Mouse (Mus musculus): ENCODE measurements around the gene Drc3. TPM values are rescaled to one million over a fixed set of nuclear protein-coding genes. Genes with fewer than 3 reads are reported as not detected.
A peak's percentile ranks its signal among the peaks of the same experiment; 100 is the strongest.

Drc3 gene
- polyA plus RNA-seq (2014; fragmentation: Nextera tagmentation; extraction: Ambion mirVana) = 5.2 TPM in 2 replicates

GRCm38 (mm10) chr11:60352559-60353411, at the start of gene Drc3, which contains the start of gene Tom1l2:
Gene Drc3, plus strand, starts transcription at chr11:60353329.
Gene Tom1l2, minus strand, starts transcription at chr11:60352905.
- Histone ChIP-seq H3K4me1 (ENCODE audit: control insufficient read depth, insufficient read depth, low read length) (peaks cover 17% of the 10 kb centered on the region), H3K36me3 (ENCODE audit: control insufficient read depth, insufficient read depth, low read length) (no peaks in the 10 kb centered on the region), H3K9me3 (ENCODE audit: control insufficient read depth, low read length) (no peaks in the 10 kb centered on the region), H3K27me3 (ENCODE audit: control insufficient read depth, insufficient read depth, low read length) (no peaks in the 10 kb centered on the region), H3K4me3 (ENCODE audit: low read depth, low read length) (peak within 1 kb of the TSS; percentile 71), H3K27ac (ENCODE audit: low read depth, low read length) (peak within 1 kb of the TSS; percentile 80), H3K4me2 (ENCODE audit: low read depth, low read length) (peak within 1 kb of the TSS; percentile 94), H3K9ac (replicated peaks; ENCODE audit: low read depth, low read length) (peak within 1 kb of the TSS; percentile 77)
- WGBS = under 1% methylated on average over 56 of the region's 57 CpGs
- peak; percentile 100 for ATAC-seq (ENCODE audit: low read depth)

DNA sequence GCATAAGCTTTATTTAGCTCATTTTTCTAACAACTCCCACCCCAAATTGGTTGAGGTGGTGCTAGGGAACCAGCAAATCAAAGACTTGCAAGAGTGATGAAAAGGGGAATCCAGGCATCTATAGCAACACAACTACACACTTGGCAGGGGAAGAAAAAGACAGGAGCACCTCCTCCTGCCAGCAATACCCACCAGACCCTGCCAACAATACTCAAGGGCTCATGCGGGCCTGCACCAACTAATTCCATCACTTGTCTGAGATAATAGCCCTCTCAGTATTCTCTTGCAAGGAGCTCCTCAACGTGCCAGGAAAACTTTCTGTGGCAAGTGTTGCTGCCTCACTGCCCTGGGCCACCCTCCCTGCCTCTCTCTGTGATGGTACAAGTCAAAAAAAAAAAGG, 49.6 kb upstream of the Drc3 start:
- Histone ChIP-seq H3K27ac (ENCODE audit: low read depth, low read length) (no peak overlapping the region), H3K4me2 (ENCODE audit: low read depth, low read length) (no peak overlapping the region), H3K36me3 (ENCODE audit: control insufficient read depth, insufficient read depth, low read length) (no peaks in the 10 kb centered on the region), H3K4me3 (ENCODE audit: low read depth, low read length) (no peak overlapping the region), H3K9me3 (ENCODE audit: control insufficient read depth, low read length) (no peaks in the 10 kb centered on the region), H3K4me1 (ENCODE audit: control insufficient read depth, insufficient read depth, low read length) (peaks cover 22% of the 10 kb centered on the region), H3K9ac (replicated peaks; ENCODE audit: low read depth, low read length) (no peak overlapping the region), H3K27me3 (ENCODE audit: control insufficient read depth, insufficient read depth, low read length) (no peaks in the 10 kb centered on the region)
- no peak for ATAC-seq (ENCODE audit: low read depth)
- WGBS = 61% methylated on average over 2 of the region's 2 CpGs

- Histone ChIP-seq H3K27me3 (ENCODE audit: control insufficient read depth, insufficient read depth, low read length) (no peaks in the 10 kb centered on the region), H3K9ac (replicated peaks; ENCODE audit: low read depth, low read length) (no peak overlapping the region), H3K9me3 (ENCODE audit: control insufficient read depth, low read length) (no peaks in the 10 kb centered on the region), H3K27ac (ENCODE audit: low read depth, low read length) (no peak overlapping the region), H3K4me1 (ENCODE audit: control insufficient read depth, insufficient read depth, low read length) (peaks cover 24% of the 10 kb centered on the region), H3K4me3 (ENCODE audit: low read depth, low read length) (no peak overlapping the region), H3K36me3 (ENCODE audit: control insufficient read depth, insufficient read depth, low read length) (no peaks in the 10 kb centered on the region), H3K4me2 (ENCODE audit: low read depth, low read length) (no peak overlapping the region)
- WGBS = 57% methylated on average over 4 of the region's 4 CpGs
- ATAC-seq (ENCODE audit: low read depth) = no peak
Measured at GRCm38 (mm10) chr11:60305611-60306010, 47.5 kb upstream of the Drc3 start.

- no peak overlapping the region for H3K27ac ChIP-seq (ENCODE audit: low read depth, low read length)
- no peak overlapping the region for H3K4me3 ChIP-seq (ENCODE audit: low read depth, low read length)
- H3K9me3 ChIP-seq (ENCODE audit: control insufficient read depth, low read length) = no peaks in the 10 kb centered on the region
- no peaks in the 10 kb centered on the region for H3K36me3 ChIP-seq (ENCODE audit: control insufficient read depth, insufficient read depth, low read length)
- no peak for ATAC-seq (ENCODE audit: low read depth)
- H3K9ac ChIP-seq (replicated peaks; ENCODE audit: low read depth, low read length) = no peak overlapping the region
- H3K4me1 ChIP-seq (ENCODE audit: control insufficient read depth, insufficient read depth, low read length) = peaks cover 24% of the 10 kb centered on the region
- 69% methylated on average over 4 of the region's 4 CpGs for WGBS
- no peak overlapping the region for H3K4me2 ChIP-seq (ENCODE audit: low read depth, low read length)
- H3K27me3 ChIP-seq (ENCODE audit: control insufficient read depth, insufficient read depth, low read length) = no peaks in the 10 kb centered on the region
Measured at GRCm38 (mm10) chr11:60306834-60307233, 46.3 kb upstream of the Drc3 start.

- Histone ChIP-seq H3K36me3 (ENCODE audit: control insufficient read depth, insufficient read depth, low read length) (no peaks in the 10 kb centered on the region), H3K4me3 (ENCODE audit: low read depth, low read length) (no peak overlapping the region), H3K9ac (replicated peaks; ENCODE audit: low read depth, low read length) (no peak overlapping the region), H3K4me1 (ENCODE audit: control insufficient read depth, insufficient read depth, low read length) (peaks cover 25% of the 10 kb centered on the region), H3K27me3 (ENCODE audit: control insufficient read depth, insufficient read depth, low read length) (no peaks in the 10 kb centered on the region), H3K9me3 (ENCODE audit: control insufficient read depth, low read length) (no peaks in the 10 kb centered on the region), H3K4me2 (ENCODE audit: low read depth, low read length) (no peak overlapping the region), H3K27ac (ENCODE audit: low read depth, low read length) (no peak overlapping the region)
- ATAC-seq (ENCODE audit: low read depth) = no peak
- 56% methylated on average over 2 of the region's 2 CpGs for WGBS
Measured at GRCm38 (mm10) chr11:60307375-60307825, 45.7 kb upstream of the Drc3 start.

GRCm38 (mm10) chr11:60308061-60308460, 45.1 kb upstream of the Drc3 start:
- no peak for ATAC-seq (ENCODE audit: low read depth)
- no peaks in the 10 kb centered on the region for H3K27me3 ChIP-seq (ENCODE audit: control insufficient read depth, insufficient read depth, low read length)
- 83% methylated on average over 2 of the region's 2 CpGs for WGBS
- no peaks in the 10 kb centered on the region for H3K9me3 ChIP-seq (ENCODE audit: control insufficient read depth, low read length)
- H3K9ac ChIP-seq (replicated peaks; ENCODE audit: low read depth, low read length) = no peak overlapping the region
- peaks cover 27% of the 10 kb centered on the region for H3K4me1 ChIP-seq (ENCODE audit: control insufficient read depth, insufficient read depth, low read length)
- no peaks in the 10 kb centered on the region for H3K36me3 ChIP-seq (ENCODE audit: control insufficient read depth, insufficient read depth, low read length)
- no peak overlapping the region for H3K4me2 ChIP-seq (ENCODE audit: low read depth, low read length)
- no peak overlapping the region for H3K4me3 ChIP-seq (ENCODE audit: low read depth, low read length)
- no peak overlapping the region for H3K27ac ChIP-seq (ENCODE audit: low read depth, low read length)

DNA sequence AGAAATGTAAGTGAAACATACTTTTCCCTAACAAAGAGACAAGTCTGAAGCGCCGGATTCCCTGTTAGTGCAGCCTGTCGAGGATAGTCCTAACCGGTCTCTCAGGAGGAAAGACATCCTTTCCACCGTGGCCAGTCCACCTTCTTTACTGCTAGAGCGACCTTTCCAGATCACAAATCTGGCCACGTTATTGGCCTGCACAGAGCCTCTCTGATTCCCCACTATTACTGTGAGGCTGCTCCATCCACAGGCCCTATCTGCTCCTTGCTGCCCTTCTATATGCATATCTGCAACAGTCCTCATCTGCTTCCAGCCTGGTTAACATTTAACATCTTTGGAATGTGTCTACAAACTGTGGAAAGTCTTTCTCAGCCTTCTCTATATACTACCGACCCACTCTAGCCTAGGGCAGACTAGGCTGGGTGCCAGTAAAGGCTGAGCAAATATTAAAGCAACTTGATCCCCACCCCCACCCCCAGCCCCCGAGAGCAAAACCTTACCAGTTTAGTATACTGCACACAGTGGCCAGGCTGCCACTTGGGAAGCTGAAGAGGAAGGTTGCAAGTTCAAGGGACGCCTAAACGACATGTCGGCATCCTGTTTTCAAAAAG, 44.5 kb upstream of the Drc3 start:
- Histone ChIP-seq H3K36me3 (ENCODE audit: control insufficient read depth, insufficient read depth, low read length) (no peaks in the 10 kb centered on the region), H3K27me3 (ENCODE audit: control insufficient read depth, insufficient read depth, low read length) (no peaks in the 10 kb centered on the region), H3K27ac (ENCODE audit: low read depth, low read length) (0 out of 2 replicates have a peak overlapping the region, but pooled peaks have one; percentile 4), H3K4me2 (ENCODE audit: low read depth, low read length) (no peak overlapping the region), H3K4me1 (ENCODE audit: control insufficient read depth, insufficient read depth, low read length) (peaks cover 27% of the 10 kb centered on the region), H3K4me3 (ENCODE audit: low read depth, low read length) (no peak overlapping the region), H3K9ac (replicated peaks; ENCODE audit: low read depth, low read length) (no peak overlapping the region), H3K9me3 (ENCODE audit: control insufficient read depth, low read length) (no peaks in the 10 kb centered on the region)
- WGBS = 72% methylated on average over 12 of the region's 12 CpGs
- ATAC-seq (ENCODE audit: low read depth) = no peak

- peaks cover 27% of the 10 kb centered on the region for H3K4me1 ChIP-seq (ENCODE audit: control insufficient read depth, insufficient read depth, low read length)
- H3K27ac ChIP-seq (ENCODE audit: low read depth, low read length) = no peak overlapping the region
- H3K9ac ChIP-seq (replicated peaks; ENCODE audit: low read depth, low read length) = no peak overlapping the region
- ATAC-seq (ENCODE audit: low read depth) = no peak
- no peaks in the 10 kb centered on the region for H3K27me3 ChIP-seq (ENCODE audit: control insufficient read depth, insufficient read depth, low read length)
- no peaks in the 10 kb centered on the region for H3K9me3 ChIP-seq (ENCODE audit: control insufficient read depth, low read length)
- no peaks in the 10 kb centered on the region for H3K36me3 ChIP-seq (ENCODE audit: control insufficient read depth, insufficient read depth, low read length)
- H3K4me3 ChIP-seq (ENCODE audit: low read depth, low read length) = no peak overlapping the region
- no peak overlapping the region for H3K4me2 ChIP-seq (ENCODE audit: low read depth, low read length)
Measured at GRCm38 (mm10) chr11:60309875-60310274, 43.3 kb upstream of the Drc3 start.

All from neural tube, embryonic 14.5 days (tissue).